Mouse (Mus musculus) ES-Bruce4 (cell line): ENCODE measurements at regions not wholly inside any gene's neighbourhood (a gene's known extent, or its start where the extent isn't known, plus 50 kb on each side); places are given as distances from the start of the nearest gene placed in this dataset.

Experiments used
- CTCF ChIP-seq: IDR thresholded peaks from one replicate; pipeline ENCODE4 v1.8.1; 2011; ENCODE audit warnings: low read depth, low read length
- POLR2A ChIP-seq: IDR thresholded peaks from one replicate; pipeline ENCODE4 v1.8.1; 2011; ENCODE audit warnings: low read length; ENCODE audit not compliant: insufficient read depth

DNA sequence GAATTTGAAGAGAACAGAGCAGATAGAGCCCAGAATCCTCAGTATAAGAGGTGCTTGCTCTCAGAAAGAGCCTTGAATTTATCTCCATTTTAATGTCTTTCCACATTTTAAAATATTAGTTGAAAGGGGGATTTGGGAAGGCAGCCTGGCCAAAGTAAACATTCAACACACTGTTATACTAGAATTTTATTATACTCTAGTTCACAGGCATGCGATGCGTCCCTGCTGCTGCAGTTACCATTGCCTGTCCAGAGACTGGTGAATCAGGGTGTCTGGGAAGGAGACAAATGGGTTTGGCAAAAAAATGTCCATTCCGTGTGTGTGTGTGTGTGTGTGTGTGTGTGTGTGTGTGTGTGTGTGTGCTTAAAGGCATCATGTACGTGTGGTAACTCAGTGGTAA is 675.1 kb upstream of the Sox9 start:
- TF ChIP-seq CTCF (no peak), POLR2A (no peak)
